Mouse (Mus musculus) common myeloid progenitor, adult 5-6 weeks (primary cell): Measurements from ENCODE around the gene Isg20l2. TPM values are rescaled to one million over a fixed set of nuclear protein-coding genes. Genes with fewer than 3 reads are reported as not detected.

ENCODE experiments used
- ATAC-seq: replicated peaks from 2 replicates; pipeline ENCODE4 v1.8.0; 2016; ENCODE audit warnings: low read depth, mild to moderate bottlenecking, moderate TSS enrichment, inconsistent platforms; ENCODE audit not compliant: poor library complexity, severe bottlenecking
- total RNA-seq: library from RNA; stranded (forward); fragments of 200-1000, 187-1606 nt; gene quantifications from 2 replicates; pipeline ENCODE4 v1.2.3, GENCODE M21; 2017

Isg20l2 gene
- total RNA-seq, 1 experiment from 2014 or later, result 56.6 TPM

GRCm38 (mm10) chr3:87971489-87972202, 41.5 kb downstream of the Isg20l2 start:
- no peak for ATAC-seq

- ATAC-seq, result no peak
These were observed 42.1 kb downstream of the Isg20l2 start for GRCm38 (mm10) chr3:87972203-87972664.

GRCm38 (mm10) chr3:87972776-87973175, 42.7 kb downstream of the Isg20l2 start:
- no peak for ATAC-seq

- ATAC-seq, result no peak
These were observed 43.7 kb downstream of the Isg20l2 start for GRCm38 (mm10) chr3:87973593-87974380.

- ATAC-seq, result no peak
These were observed 44.4 kb downstream of the Isg20l2 start for GRCm38 (mm10) chr3:87974381-87974987.

GRCm38 (mm10) chr3:87979493-87979892, 49.4 kb downstream of the Isg20l2 start:
- no peak for ATAC-seq

GRCm38 (mm10) chr3:87980085-87980484, 50.0 kb downstream of the Isg20l2 start:
- ATAC-seq, result no peak

GRCm38 (mm10) chr3:87980728-87981127, 50.6 kb downstream of the Isg20l2 start:
- no peak for ATAC-seq

GRCm38 (mm10) chr3:87981214-87981760, 51.2 kb downstream of the Isg20l2 start:
- ATAC-seq, result no peak

- no peak for ATAC-seq
These were observed 52.1 kb downstream of the Isg20l2 start for GRCm38 (mm10) chr3:87981894-87982835.

- peak; percentile 37 for ATAC-seq
These were observed 52.9 kb downstream of the Isg20l2 start for GRCm38 (mm10) chr3:87982836-87983601.

GRCm38 (mm10) chr3:87983627-87984026, 53.5 kb downstream of the Isg20l2 start:
- ATAC-seq, result no peak

GRCm38 (mm10) chr3:87984094-87984493, 54.0 kb downstream of the Isg20l2 start:
- no peak for ATAC-seq

- no peak for ATAC-seq
These were observed 55.6 kb downstream of the Isg20l2 start for GRCm38 (mm10) chr3:87985505-87986320.

GRCm38 (mm10) chr3:87986868-87987267, 56.8 kb downstream of the Isg20l2 start:
- ATAC-seq, result peak; percentile 81

- ATAC-seq, result peak; percentile 59
These were observed 57.5 kb downstream of the Isg20l2 start for GRCm38 (mm10) chr3:87987633-87988032.

GRCm38 (mm10) chr3:87988068-87988467, 58.0 kb downstream of the Isg20l2 start:
- no peak for ATAC-seq

- ATAC-seq, result no peak
These were observed 59.8 kb downstream of the Isg20l2 start for GRCm38 (mm10) chr3:87989935-87990334.
